Mouse (Mus musculus) neural tube, embryonic 11.5 days (tissue): ENCODE measurements at regions not wholly inside any gene's neighbourhood (a gene's known extent, or its start where the extent isn't known, plus 50 kb on each side); places are given as distances from the start of the nearest gene placed in this dataset.
A peak's percentile ranks its signal among the peaks of the same experiment; 100 is the strongest.

Experiments
- ATAC-seq: fragments of 200-750 bp; cut with Nextera tagmentation; 2 replicates; pipeline ENCODE4 v1.8.0; 2017; ENCODE audit warnings: moderate number of reproducible peaks, mild to moderate bottlenecking, moderate TSS enrichment, moderate library complexity; ENCODE audit not compliant: insufficient read depth, low FRiP score, low TSS enrichment
- DNase-seq: peaks from one replicate; pipeline ENCODE4 v3.0.0-alpha.2; 2015; ENCODE audit warnings: low spot score
- H3K27ac ChIP-seq: fragments of 300-500 bp; sonication (generic); 2 replicates; pipeline ENCODE4 v1.5.1; 2014; ENCODE audit warnings: low read depth, mild to moderate bottlenecking, low read length
- H3K27me3 ChIP-seq: fragments of 300-500 bp; sonication (generic); 2 replicates; pipeline ENCODE4 v1.6.1; 2014; ENCODE audit warnings: mild to moderate bottlenecking, low read length, mixed read lengths; ENCODE audit not compliant: control insufficient read depth, insufficient read depth
- H3K36me3 ChIP-seq: fragments of 300-500 bp; sonication (generic); 2 replicates; pipeline ENCODE4 v1.6.1; 2014; ENCODE audit warnings: mild to moderate bottlenecking, low read length, moderate library complexity, mixed read lengths; ENCODE audit not compliant: control insufficient read depth, insufficient read depth
- H3K4me1 ChIP-seq: fragments of 300-500 bp; sonication (generic); 2 replicates; pipeline ENCODE4 v1.6.1; 2014; ENCODE audit warnings: low read length, mixed read lengths; ENCODE audit not compliant: control insufficient read depth, insufficient read depth
- H3K4me2 ChIP-seq: fragments of 300-500 bp; sonication (generic); 2 replicates; pipeline ENCODE4 v1.6.1; 2014; ENCODE audit warnings: low read depth, mild to moderate bottlenecking, moderate library complexity
- H3K4me3 ChIP-seq: fragments of 300-500 bp; sonication (generic); 2 replicates; pipeline ENCODE4 v1.5.1; 2014; ENCODE audit warnings: low read depth, low read length
- H3K9ac ChIP-seq: fragments of 300-500 bp; sonication (generic); 2 replicates; pipeline ENCODE4 v1.6.1; 2014; ENCODE audit warnings: mild to moderate bottlenecking, low read length
- H3K9me3 ChIP-seq: fragments of 300-500 bp; sonication (generic); 2 replicates; pipeline ENCODE4 v1.6.1; 2016; ENCODE audit warnings: low read length; ENCODE audit not compliant: control insufficient read depth
- WGBS: fragments of 180-500 bp; shearing (Covaris S2); extraction: QIAGEN DNeasy Blood & Tissue Kit; methylation state at CpG from one replicate; pipeline ENCODE4 v1.1.7; 2014; 5-methylcytosine and 5-hydroxymethylcytosine counted together

- Histone ChIP-seq H3K27me3 (no peaks in the 10 kb centered on the region), H3K4me1 (no peaks in the 10 kb centered on the region), H3K9ac (no peak overlapping the region), H3K4me2 (no peak overlapping the region), H3K27ac (no peak overlapping the region), H3K4me3 (no peak overlapping the region), H3K36me3 (no peaks in the 10 kb centered on the region), H3K9me3 (no peaks in the 10 kb centered on the region)
- no peak for DNase-seq
- ATAC-seq = no peak
- 70% methylated on average over 3 of the region's 3 CpGs for WGBS
Observed at GRCm38 (mm10) chr5:39426053-39426452, 329.2 kb downstream of the Hs3st1 start.

GRCm38 (mm10) chr5:39423720-39424119 is 331.6 kb downstream of the Hs3st1 start:
- H3K27ac ChIP-seq = no peak overlapping the region
- no peaks in the 10 kb centered on the region for H3K36me3 ChIP-seq
- no peak overlapping the region for H3K9ac ChIP-seq
- no peak overlapping the region for H3K4me2 ChIP-seq
- WGBS = 60% methylated on average over 9 of the region's 9 CpGs
- ATAC-seq = no peak
- no peak for DNase-seq
- H3K4me1 ChIP-seq = no peaks in the 10 kb centered on the region
- no peak overlapping the region for H3K4me3 ChIP-seq
- no peaks in the 10 kb centered on the region for H3K9me3 ChIP-seq
- H3K27me3 ChIP-seq = no peaks in the 10 kb centered on the region

- H3K27ac ChIP-seq = no peak overlapping the region
- H3K4me1 ChIP-seq = 0 out of 2 replicates have a peak, but pooled peaks cover 2% of the 10 kb centered on the region
- WGBS = 91% methylated on average over 1 of the region's 1 CpGs
- H3K27me3 ChIP-seq = no peaks in the 10 kb centered on the region
- H3K4me3 ChIP-seq = no peak overlapping the region
- H3K36me3 ChIP-seq = no peaks in the 10 kb centered on the region
- no peak for DNase-seq
- no peaks in the 10 kb centered on the region for H3K9me3 ChIP-seq
- H3K9ac ChIP-seq = no peak overlapping the region
- H3K4me2 ChIP-seq = no peak overlapping the region
- ATAC-seq = no peak
Observed at GRCm38 (mm10) chr5:39418795-39419194, 336.5 kb downstream of the Hs3st1 start.

- 0 out of 2 replicates have a peak, but pooled peaks have one; percentile 13 for ATAC-seq
- no peak overlapping the region for H3K4me2 ChIP-seq
Observed at GRCm38 (mm10) chr5:39417845-39418154, 337.5 kb downstream of the Hs3st1 start.

GRCm38 (mm10) chr5:39417121-39417844 is 338.0 kb downstream of the Hs3st1 start:
- DNase-seq (no peak), ATAC-seq (peak; percentile 46)
- Histone ChIP-seq H3K4me2 (no peak overlapping the region), H3K27ac (peak overlapping the region; percentile 42; the same call in 1 of the 2 replicates), H3K27me3 (no peaks in the 10 kb centered on the region), H3K9me3 (no peaks in the 10 kb centered on the region), H3K4me3 (no peak overlapping the region), H3K9ac (no peak overlapping the region), H3K36me3 (no peaks in the 10 kb centered on the region), H3K4me1 (0 out of 2 replicates have a peak, but pooled peaks cover 2% of the 10 kb centered on the region)
- WGBS = 65% methylated on average over 11 of the region's 11 CpGs

More at GRCm38 (mm10) chr5:39417845-39418154, 337.5 kb downstream of the Hs3st1 start:
- 79% methylated on average over 3 of the region's 3 CpGs for WGBS
- no peak overlapping the region for H3K4me3 ChIP-seq
- H3K27ac ChIP-seq = no peak overlapping the region; the same call in 1 of the 2 replicates
- no peaks in the 10 kb centered on the region for H3K36me3 ChIP-seq
- H3K9me3 ChIP-seq = no peaks in the 10 kb centered on the region
- DNase-seq = no peak
- no peaks in the 10 kb centered on the region for H3K27me3 ChIP-seq
- 0 out of 2 replicates have a peak, but pooled peaks cover 2% of the 10 kb centered on the region for H3K4me1 ChIP-seq
- no peak overlapping the region for H3K9ac ChIP-seq

GRCm38 (mm10) chr5:39416597-39417023 is 338.7 kb downstream of the Hs3st1 start:
- Histone ChIP-seq H3K9ac (no peak overlapping the region), H3K4me2 (no peak overlapping the region), H3K4me3 (no peak overlapping the region), H3K27ac (no peak overlapping the region), H3K27me3 (no peaks in the 10 kb centered on the region), H3K4me1 (0 out of 2 replicates have a peak, but pooled peaks cover 2% of the 10 kb centered on the region), H3K36me3 (no peaks in the 10 kb centered on the region), H3K9me3 (no peaks in the 10 kb centered on the region)
- DNase-seq (no peak), ATAC-seq (peak; percentile 72)
- 35% methylated on average over 2 of the region's 2 CpGs for WGBS

GRCm38 (mm10) chr5:39412756-39413155 is 342.5 kb downstream of the Hs3st1 start:
- H3K9me3 ChIP-seq = no peaks in the 10 kb centered on the region
- H3K27ac ChIP-seq = no peak overlapping the region
- WGBS = 66% methylated on average over 5 of the region's 5 CpGs
- 0 out of 2 replicates have a peak, but pooled peaks cover under 1% of the 10 kb centered on the region for H3K4me1 ChIP-seq
- H3K36me3 ChIP-seq = no peaks in the 10 kb centered on the region
- DNase-seq (no peak), ATAC-seq (no peak)
- H3K9ac ChIP-seq = no peak overlapping the region
- no peak overlapping the region for H3K4me2 ChIP-seq
- H3K27me3 ChIP-seq = no peaks in the 10 kb centered on the region
- H3K4me3 ChIP-seq = no peak overlapping the region

- no peaks in the 10 kb centered on the region for H3K4me1 ChIP-seq
- no peak overlapping the region for H3K27ac ChIP-seq
- H3K4me3 ChIP-seq = no peak overlapping the region
- ATAC-seq (no peak), DNase-seq (no peak)
- H3K36me3 ChIP-seq = no peaks in the 10 kb centered on the region
- H3K9ac ChIP-seq = no peak overlapping the region
- H3K9me3 ChIP-seq = no peaks in the 10 kb centered on the region
- H3K4me2 ChIP-seq = no peak overlapping the region
- no peaks in the 10 kb centered on the region for H3K27me3 ChIP-seq
Observed at GRCm38 (mm10) chr5:39390391-39390987, 364.8 kb downstream of the Hs3st1 start.

- H3K27ac ChIP-seq = no peak overlapping the region
- H3K27me3 ChIP-seq = no peaks in the 10 kb centered on the region
- no peak overlapping the region for H3K4me3 ChIP-seq
- 95% methylated on average over 2 of the region's 2 CpGs for WGBS
- no peak overlapping the region for H3K9ac ChIP-seq
- DNase-seq (no peak), ATAC-seq (no peak)
- no peak overlapping the region for H3K4me2 ChIP-seq
- no peaks in the 10 kb centered on the region for H3K36me3 ChIP-seq
- H3K4me1 ChIP-seq = no peaks in the 10 kb centered on the region
- no peaks in the 10 kb centered on the region for H3K9me3 ChIP-seq
Observed at GRCm38 (mm10) chr5:39384410-39384809, 370.9 kb downstream of the Hs3st1 start.
